Mouse (Mus musculus): ENCODE measurements around the gene Kcnj5.

Kcnj5 gene

DNA sequence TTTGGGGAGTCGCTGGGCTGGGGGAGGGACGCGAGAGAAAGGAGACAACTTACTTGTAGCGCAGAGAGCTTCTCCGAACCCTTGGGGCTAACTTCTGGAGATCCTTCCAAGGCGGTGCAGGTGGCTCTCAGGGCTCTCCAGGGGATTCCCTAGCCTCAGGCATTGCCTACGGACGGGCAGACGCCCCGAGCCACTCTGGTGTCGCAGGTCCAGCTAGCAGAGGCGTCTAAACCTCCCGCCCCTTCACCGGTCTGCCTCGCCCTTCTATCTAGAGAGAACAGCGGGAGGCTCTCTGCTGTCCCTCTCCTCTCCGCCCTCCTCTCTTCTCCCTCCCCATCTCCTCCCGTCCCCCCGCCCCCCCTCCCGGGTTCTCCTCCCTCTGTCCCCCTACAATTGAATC is at the start of gene Kcnj5:
TSS of gene Kcnj5 (minus strand) at position 300 of the 400 bp plus-strand sequence.
- no peak for DNase-seq

DNA sequence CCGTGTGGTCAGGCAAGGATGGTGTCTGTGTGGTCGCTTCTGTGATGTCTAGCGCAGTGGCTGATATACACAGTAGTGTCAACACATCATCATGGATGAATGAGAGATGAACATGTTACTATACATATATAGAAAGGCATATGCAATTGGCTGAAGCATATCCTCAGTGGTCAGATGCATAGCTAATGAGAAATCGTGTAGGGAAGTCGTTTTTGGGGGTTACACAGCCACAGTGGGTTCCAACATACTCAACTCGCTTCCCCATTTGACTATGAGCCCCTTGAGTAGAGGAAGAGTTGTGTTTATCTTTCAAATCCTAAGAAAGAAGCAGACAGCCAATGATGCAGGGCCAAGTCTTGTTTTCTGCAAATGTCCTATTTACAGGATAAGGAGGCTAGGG is 48.6 kb upstream of the Kcnj5 start:
- no peak for DNase-seq

DNA sequence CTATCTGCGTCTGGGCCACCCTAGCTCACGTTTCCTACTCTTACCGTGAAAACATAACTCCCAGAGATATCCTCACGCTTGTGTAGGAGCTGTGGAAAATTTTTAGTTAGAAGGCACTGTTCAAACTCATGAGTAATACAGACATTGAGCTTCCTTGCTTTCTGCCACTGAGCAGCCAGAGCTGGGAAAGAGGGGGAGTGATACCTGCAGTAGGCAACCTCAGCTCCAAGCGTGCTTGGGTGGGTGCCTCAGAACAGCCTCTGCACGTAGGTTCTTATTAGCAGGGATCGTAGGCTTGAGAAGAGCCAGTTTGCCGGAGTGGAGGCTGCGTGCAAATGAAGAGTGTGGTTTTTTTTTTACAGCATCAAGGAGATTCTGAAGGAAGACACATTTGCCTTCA is 47.6 kb upstream of the Kcnj5 start:
- no peak for DNase-seq

DNA sequence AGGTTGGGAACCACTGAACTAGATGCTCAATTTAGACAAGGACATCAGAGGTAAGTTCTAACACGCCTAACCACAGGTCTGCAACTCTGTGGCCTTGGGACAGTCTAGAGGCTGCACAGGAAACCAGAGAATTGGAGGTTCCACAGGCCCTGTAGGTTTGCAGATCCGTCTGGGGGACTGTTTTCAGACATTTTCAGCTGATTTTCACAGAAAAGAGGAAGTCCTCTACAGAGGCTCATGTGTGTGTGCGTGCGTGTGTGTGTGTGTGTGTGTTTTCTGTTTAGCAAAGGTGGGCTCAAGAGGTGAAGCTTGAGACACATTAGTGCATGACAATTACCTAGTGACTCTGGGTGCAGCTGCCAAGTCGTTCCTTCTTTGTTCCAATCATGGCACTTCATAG is 46.9 kb upstream of the Kcnj5 start:
- DNase-seq = no peak

- DNase-seq = no peak
These were observed 44.0 kb upstream of the Kcnj5 start for GRCm38 (mm10) chr9:32388120-32388519.

GRCm38 (mm10) chr9:32384906-32385305 is 40.8 kb upstream of the Kcnj5 start:
- DNase-seq = no peak

DNA sequence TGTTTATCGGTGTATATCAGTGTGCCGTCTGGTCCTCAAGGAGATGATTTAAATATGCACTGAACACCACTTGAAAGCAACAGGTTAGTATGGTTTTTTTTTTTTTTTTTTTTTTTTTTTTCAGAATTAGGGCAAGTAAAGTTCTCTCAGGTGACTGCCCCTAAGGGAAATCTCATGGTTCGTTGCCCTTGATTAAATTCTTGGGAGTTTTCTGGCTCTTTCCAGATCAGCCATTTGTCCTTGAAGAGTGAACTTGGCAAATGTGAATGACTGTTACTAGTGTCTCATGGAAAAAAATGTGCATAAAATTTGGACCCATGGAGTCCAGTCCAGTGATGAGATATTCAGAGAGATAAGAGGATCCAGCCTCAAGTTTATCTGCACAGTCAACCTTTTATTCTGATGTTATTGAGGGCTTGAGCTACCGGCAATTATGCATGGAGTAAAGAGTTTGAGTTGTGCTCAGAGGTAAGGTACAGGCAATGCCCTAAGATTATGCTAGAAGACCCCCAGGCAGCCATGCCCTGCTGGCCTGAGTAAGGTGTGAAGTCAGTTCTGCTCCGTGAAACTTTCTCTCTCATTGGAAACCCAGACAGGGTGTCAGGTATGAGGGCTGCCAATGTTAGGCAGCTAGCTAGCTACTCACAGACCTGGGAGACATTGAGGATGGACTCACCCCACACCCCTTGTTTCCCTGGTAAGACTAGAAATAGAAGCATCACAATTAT is 32.9 kb upstream of the Kcnj5 start:
- DNase-seq = no peak

GRCm38 (mm10) chr9:32376031-32376430 is 31.9 kb upstream of the Kcnj5 start:
- no peak for DNase-seq

DNA sequence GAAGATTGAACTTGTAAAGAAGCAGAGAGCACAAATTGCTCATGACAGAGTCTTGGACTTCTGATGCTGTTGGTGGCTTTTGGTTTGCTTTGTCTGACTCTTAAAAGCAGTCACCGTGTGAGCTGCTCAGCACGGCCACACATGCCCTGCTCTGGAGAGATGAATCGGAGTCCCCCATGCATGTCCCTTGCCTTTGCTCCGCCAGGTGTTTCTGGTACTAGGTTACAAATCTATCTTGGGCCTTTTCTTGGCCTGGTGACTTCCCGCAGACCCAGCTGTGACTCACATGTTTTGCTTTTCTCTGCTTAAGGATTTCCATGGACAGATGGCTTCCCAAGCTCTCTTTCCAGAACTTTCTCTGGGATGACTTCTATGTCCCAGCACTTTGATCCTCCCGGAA is 29.5 kb upstream of the Kcnj5 start:
- DNase-seq = no peak

- no peak for DNase-seq
These were observed 28.1 kb upstream of the Kcnj5 start, which contains the start of gene Kcnj1 for GRCm38 (mm10) chr9:32372202-32372601. Gene Kcnj1, plus strand, starts transcription at chr9:32372493.

- no peak for DNase-seq
These were observed 25.2 kb upstream of the Kcnj5 start for GRCm38 (mm10) chr9:32369388-32369787.

DNA sequence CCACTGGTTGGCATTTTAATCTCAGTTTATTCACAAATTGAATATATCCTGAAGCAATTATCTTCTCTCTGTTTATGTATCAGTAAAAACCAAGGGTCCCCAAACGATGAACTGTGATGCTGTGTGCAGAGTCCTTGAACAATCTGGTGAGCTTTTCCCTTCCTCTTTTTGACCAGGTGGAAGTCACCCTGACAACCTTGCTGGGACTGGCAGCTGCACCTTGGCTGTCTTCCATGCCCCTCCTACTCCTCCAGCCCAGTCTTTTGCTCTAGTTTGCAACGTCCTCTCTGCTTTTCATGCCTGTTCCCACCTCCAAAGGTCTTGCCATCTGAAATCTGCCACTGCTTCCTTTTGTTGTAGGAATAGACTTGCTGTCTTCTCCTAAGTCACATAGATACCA is 24.7 kb upstream of the Kcnj5 start:
- DNase-seq = no peak

DNA sequence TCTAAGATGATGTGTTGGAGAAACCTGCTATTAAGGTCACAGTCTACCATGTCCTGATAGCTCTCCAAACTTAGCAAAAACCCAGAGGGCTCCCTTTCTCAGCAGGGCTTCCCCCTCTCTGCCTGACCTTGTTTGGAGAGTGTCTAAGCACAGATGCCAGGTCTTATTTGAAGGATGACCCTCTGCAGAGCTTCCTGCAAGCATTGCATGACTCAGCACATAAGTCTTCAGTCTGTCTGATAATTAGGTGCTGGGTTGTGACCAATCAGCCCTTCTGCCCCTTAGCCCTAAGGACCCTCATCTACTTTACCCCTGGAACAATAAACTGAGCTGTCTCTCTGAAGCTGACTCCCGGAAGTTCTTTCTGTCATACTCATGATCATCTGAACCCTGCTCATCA is 16.6 kb upstream of the Kcnj5 start:
- no peak for DNase-seq

DNA sequence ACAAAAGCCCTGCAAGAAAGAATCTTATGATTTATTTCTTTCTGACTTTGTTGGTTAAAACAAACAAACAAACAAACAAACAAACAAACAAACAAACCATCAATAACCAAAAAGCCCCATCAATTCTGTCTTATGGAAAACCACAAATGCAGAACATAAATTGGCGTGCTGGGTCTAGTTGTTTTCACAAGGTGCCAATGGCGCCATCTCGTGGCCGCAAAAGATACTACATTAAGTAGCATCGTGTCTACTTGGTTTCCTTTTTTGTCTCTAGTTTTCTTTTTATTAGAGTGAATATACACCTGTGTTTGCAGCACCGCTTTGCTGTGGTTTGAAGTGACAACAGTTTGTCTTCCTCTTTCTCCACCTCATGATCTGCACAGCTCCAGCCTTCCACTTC is 6.2 kb upstream of the Kcnj5 start:
- DNase-seq = peak; percentile 51

DNA sequence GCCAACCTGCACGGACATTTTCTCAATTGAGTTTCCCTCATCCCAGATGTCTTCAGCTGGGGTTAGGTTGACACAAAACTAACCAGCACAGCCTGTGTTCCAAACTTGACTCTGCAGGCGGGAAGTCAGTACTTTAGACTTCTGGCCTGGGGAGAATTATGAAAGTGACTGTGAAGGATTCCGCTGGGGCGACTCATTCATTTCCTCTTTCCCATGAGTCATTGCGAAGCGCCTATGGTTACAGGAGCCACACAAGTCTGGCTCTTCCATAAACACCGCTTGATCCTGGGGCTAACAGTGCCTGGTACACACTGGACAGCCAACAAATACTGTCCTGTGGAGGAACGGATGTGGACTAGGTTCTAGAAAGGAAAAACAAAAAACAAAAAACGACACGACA is 5.2 kb upstream of the Kcnj5 start:
- no peak for DNase-seq

- DNase-seq = no peak
These were observed 3.9 kb upstream of the Kcnj5 start for GRCm38 (mm10) chr9:32348096-32348495.

GRCm38 (mm10) chr9:32344489-32344888 is 339 bp upstream of the Kcnj5 start:
- no peak for DNase-seq

DNA sequence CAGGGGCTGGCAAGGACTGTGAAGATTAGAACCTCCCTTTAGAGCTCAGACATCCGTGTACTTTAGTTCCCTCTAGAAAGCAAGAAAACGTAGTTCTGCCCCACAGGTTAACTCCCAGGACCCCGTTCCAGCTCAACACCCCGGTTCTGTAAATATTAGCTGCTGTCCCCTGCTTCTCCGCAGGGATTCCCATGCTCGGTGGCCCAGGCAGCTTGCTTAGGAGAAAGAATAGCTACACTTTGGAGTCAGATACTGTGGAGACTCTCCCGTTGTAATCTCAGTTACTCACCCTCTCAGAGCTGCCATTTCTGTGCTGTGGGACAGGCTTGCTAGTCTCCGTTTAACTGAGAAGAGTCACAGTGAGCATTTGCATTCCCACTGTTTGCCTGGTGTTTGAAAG is 1.2 kb downstream of the Kcnj5 start:
- DNase-seq = no peak

DNA sequence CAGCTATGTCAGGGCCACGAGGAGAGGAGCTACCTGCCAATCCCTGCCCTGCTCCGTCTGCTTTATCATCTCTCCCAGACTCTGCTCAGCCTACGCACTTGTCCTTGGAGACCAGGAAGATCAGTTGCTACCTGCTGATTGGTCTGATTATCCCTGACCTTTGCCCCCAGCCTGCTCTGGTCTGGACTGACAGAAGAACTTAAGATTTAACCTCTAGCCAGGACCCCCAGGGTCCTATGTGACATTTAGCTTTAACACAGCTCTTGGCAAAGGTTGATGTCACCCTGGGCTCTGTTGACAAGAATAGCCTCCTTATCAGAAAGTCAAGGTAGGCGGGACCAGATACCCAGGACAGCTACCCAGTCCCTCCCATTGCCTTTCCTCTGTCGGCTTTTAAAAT is 3.3 kb downstream of the Kcnj5 start:
- no peak for DNase-seq

DNA sequence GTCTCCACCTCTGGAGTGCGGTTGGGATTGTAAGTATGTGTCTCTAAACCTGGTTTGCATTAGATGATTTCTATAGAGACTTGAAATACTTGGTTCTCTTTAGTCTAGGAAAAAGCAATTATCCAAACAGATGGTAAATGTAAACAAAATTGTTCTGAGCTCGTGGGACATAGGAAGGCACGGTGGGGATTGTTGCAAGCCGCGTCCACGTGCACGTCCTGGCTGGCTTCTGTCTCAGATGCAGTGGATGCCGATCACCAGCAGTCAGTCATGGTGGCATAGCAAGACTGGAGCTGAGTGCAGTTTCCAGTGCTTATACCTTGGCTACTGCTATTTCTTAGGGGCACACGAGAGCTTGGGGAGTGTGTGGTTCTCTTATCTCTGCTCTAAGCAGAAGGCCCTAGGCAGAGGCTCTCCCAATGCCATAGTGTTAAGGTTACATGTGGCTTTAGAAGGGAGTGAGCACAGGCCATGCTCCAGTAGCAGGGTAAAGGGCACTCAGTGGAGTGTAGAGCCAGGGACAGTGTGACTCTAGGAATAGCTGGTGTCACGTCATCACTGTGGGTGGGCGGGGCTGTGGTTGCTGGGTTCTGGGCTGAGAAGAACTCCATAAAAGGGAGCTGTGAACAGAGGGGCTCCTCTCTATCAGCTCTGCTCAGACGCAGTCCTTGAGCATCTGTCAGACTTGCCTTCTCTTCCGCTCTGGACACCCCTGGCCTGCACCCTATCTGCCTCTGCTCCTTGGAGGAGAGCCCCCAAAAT is 8.6 kb downstream of the Kcnj5 start:
- no peak for DNase-seq

DNA sequence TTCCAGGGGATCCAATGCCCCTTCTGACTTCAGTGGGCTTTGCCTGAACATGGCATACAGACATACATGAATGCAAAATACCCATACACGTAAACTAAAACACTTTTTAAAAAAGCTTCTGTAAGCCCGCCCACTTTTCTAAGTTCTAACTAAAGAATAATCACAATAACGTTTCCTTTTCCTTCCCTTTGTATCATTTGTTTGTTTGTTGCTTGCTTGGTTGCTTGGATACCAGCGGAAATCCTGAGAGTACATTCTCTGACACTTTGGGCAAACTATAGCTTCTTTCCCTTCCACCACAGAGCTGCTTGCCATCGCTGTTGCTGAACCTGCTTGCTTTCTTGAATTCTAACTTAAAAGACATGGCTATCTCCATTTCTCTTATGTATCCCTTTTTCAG is 13.0 kb downstream of the Kcnj5 start:
- DNase-seq = no peak

- DNase-seq = no peak
These were observed 15.4 kb downstream of the Kcnj5 start for GRCm38 (mm10) chr9:32328777-32329176.

DNA sequence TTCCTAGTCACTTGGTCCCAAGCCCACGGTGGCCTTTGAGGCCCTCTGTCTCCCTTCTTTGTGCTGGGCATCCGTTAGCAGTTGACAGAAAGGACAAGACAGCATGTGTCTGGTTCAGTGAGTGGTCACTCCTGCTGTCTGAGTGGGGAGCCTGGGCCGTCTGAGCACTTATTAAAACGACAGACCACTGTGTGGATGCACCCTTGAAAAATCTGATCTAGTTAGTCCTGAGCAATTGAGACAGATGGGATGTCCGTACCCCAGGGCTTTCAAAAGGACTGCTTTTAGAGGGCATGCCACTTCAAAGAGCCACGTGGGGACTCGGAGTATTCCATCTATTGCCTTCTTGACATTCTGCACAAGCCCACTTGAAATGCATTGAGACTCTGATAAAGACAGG is 20.5 kb downstream of the Kcnj5 start:
- no peak for DNase-seq

DNA sequence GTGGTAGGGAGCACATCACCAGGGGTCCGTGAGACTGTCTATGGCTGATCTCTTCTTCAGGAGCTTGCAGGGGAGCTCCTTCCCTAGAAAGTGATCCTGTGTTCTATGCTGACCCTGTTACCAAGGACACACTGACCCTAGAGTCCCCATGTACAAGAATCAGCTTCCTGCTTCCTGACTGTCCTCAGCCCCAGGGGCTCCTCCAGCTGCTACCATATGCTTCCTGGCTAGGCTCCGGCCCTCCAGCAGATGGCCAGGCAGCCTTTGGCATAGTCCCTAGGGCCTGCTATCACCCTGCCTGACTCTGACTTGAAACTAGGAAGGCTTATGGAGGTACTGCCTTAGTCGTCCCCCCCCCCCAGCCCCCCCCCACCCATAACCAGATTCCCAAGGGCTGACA is 24.0 kb downstream of the Kcnj5 start:
- DNase-seq = no peak

DNA sequence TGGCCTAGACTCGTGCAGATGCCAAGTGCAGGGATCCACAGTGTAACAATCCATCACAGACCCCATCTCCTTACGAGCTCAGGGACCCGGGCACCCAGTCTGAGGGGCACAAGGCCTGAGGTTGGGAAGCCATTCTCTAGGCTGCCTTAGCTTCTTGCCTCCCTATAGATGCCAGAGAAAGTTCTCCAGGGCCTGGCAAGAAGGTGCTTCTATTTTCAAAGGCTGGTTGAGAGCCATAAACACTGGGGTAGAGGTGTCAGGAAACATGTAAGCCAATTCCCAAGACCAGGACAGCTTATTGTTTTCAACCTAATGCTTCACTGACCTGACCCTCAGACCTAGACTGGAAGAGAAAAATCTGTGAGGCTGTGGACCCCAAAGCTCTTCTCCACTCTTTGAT is 28.2 kb downstream of the Kcnj5 start:
- DNase-seq = no peak
